Mouse (Mus musculus) heart, embryonic 15.5 days (tissue): ENCODE data around the gene 1110032F04Rik. TPM values are rescaled to one million over a fixed set of nuclear protein-coding genes. Genes with fewer than 3 reads are reported as not detected.

Experiments
- polyA plus RNA-seq: library from polyadenylated mRNA; unstranded; fragments of >200 nt; fragmentation: Nextera tagmentation; extraction: Ambion mirVana; gene quantifications from 2 replicates; pipeline ENCODE4 v1.2.1, GENCODE M21; 2015

Gene 1110032F04Rik
- polyA plus RNA-seq, 1 experiment from 2014 or later: 4.3 TPM

Other genes with a start within 250 kb of the 1110032F04Rik start
- 0.15 TPM in 1 of 2 replicates, not detected in the other for gene Il12a, start 178.9 kb upstream of the 1110032F04Rik start, polyA plus RNA-seq
- gene Ift80, start 135.0 kb downstream of the 1110032F04Rik start, polyA plus RNA-seq: 8.4 and 10.0 TPM in 2 replicates
- 147 and 160 TPM in 2 replicates for gene Smc4, start 135.2 kb downstream of the 1110032F04Rik start, polyA plus RNA-seq
- gene Trim59, start 175.2 kb downstream of the 1110032F04Rik start, polyA plus RNA-seq: 62.9 and 67.1 TPM in 2 replicates